Mouse (Mus musculus) heart, postnatal 0 days (tissue): Measurements from ENCODE around the gene Aif1.

Experiments used
- CTCF ChIP-seq: IDR thresholded peaks from 2 replicates; pipeline ENCODE4 v1.5.1; 2016; ENCODE audit warnings: antibody characterized with exemption, control low read depth, low read depth
- EP300 ChIP-seq: IDR thresholded peaks from 2 replicates; pipeline ENCODE4 v1.6.1; 2016; ENCODE audit warnings: antibody characterized with exemption, low read depth

- TF ChIP-seq CTCF (no peak), EP300 (no peak)
Measured at GRCm38 (mm10) chr17:35192924-35193323, 17.1 kb upstream of the Aif1 start.
